Mouse (Mus musculus) stomach, postnatal 0 days (tissue): ENCODE results near the gene Igtp. TPM values are rescaled to one million over a fixed set of nuclear protein-coding genes. Genes with fewer than 3 reads are reported as not detected.
"Not testable (repeated sequence)": the region's sequence is repeated elsewhere in the genome, so short reads cannot be mapped to it uniquely, and the experiment has no call there.

ENCODE experiments used
- ATAC-seq: fragments of 200-750 bp; cut with Nextera tagmentation; 2 replicates; pipeline ENCODE4 v1.8.0; 2017; ENCODE audit not compliant: low FRiP score, low TSS enrichment
- DNase-seq: peaks from one replicate; pipeline ENCODE4 v3.0.0-alpha.2; 2016; ENCODE audit warnings: low spot score
- H3K27ac ChIP-seq: fragments of 300-500 bp; sonication (generic); replicated peaks from 2 replicates; pipeline ENCODE4 v1.5.1; 2014; ENCODE audit warnings: mild to moderate bottlenecking, control low read depth
- H3K27me3 ChIP-seq: fragments of 300-500 bp; sonication (generic); 2 replicates; pipeline ENCODE4 v1.6.1; 2014; ENCODE audit warnings: low read length; ENCODE audit not compliant: control insufficient read depth, insufficient read depth
- H3K36me3 ChIP-seq: fragments of 300-500 bp; sonication (generic); 2 replicates; pipeline ENCODE4 v1.6.1; 2014; ENCODE audit warnings: low read length, mixed read lengths; ENCODE audit not compliant: control insufficient read depth, insufficient read depth
- H3K4me1 ChIP-seq: fragments of 300-500 bp; sonication (generic); replicated peaks from 2 replicates; pipeline ENCODE4 v1.6.1; 2014; ENCODE audit warnings: antibody characterized with exemption; ENCODE audit not compliant: control insufficient read depth, insufficient read depth
- H3K4me2 ChIP-seq: fragments of 300-500 bp; sonication (generic); replicated peaks from 2 replicates; pipeline ENCODE4 v1.6.1; 2014; ENCODE audit warnings: low read depth, mild to moderate bottlenecking, control low read depth, moderate library complexity
- H3K4me3 ChIP-seq: fragments of 300-500 bp; sonication (generic); 2 replicates; pipeline ENCODE4 v1.5.1; 2014; ENCODE audit warnings: low read depth, low read length, control low read depth
- H3K9ac ChIP-seq: fragments of 300-500 bp; sonication (generic); 2 replicates; pipeline ENCODE4 v1.6.1; 2014; ENCODE audit warnings: mild to moderate bottlenecking, low read length, control low read depth, mixed read lengths
- H3K9me3 ChIP-seq: fragments of 300-500 bp; sonication (generic); 2 replicates; pipeline ENCODE4 v1.6.1; 2016; ENCODE audit warnings: low read length; ENCODE audit not compliant: control insufficient read depth
- CTCF ChIP-seq: IDR thresholded peaks from 2 replicates; pipeline ENCODE4 v1.5.1; 2016; ENCODE audit warnings: antibody characterized with exemption, low read depth, mild to moderate bottlenecking, moderate library complexity
- EP300 ChIP-seq: optimal IDR thresholded peaks from 2 replicates; pipeline ENCODE3; 2016; ENCODE audit warnings: antibody characterized with exemption
- WGBS: fragments of 180-500 bp; shearing (Covaris S2); extraction: QIAGEN DNeasy Blood & Tissue Kit; methylation state at CpG from one replicate; pipeline ENCODE4 v1.1.7; 2014; 5-methylcytosine and 5-hydroxymethylcytosine counted together
- polyA plus RNA-seq: library from polyadenylated mRNA; unstranded; fragments of >200 nt; fragmentation: Nextera tagmentation; extraction: Ambion mirVana; gene quantifications from 2 replicates; pipeline ENCODE4 v1.2.1, GENCODE M21; 2015

The Igtp gene
- polyA plus RNA-seq, 1 experiment from 2014 or later, result 4.1 TPM

DNA sequence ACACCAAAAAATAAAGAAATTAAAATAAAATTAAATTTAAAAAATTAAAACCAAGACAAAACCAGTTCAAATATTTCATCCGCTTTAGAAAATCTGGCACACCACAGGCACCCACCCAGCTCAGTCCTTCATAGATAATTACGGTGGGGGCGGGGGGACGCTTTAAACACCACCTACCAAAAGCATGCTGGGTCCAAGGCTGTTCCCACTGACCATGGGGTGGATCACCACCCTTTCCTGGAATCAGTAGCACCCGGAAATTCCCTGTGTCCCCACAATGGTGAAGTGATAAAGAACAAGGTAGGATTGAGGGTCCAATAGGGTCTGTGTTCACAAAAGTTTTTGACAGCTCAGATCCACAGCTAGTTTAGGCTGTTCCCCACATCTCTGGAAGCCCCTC lies 16.5 kb downstream of the Igtp start:
- 73% methylated on average over 5 of the region's 5 CpGs for WGBS
- no peak for ATAC-seq
- Histone ChIP-seq H3K4me1 (no peaks in the 10 kb centered on the region; the same call in 1 of the 2 replicates), H3K36me3 (no peaks in the 10 kb centered on the region; the same call in 1 of the 2 replicates), H3K4me3 (peak overlapping the region; percentile 12; the same call in 1 of the 2 replicates), H3K9me3 (no peaks in the 10 kb centered on the region), H3K9ac (no peak overlapping the region), H3K4me2 (peak overlapping the region; percentile 75), H3K27ac (0 out of 2 replicates have a peak overlapping the region, but pooled peaks have one; percentile 8), H3K27me3 (no peaks in the 10 kb centered on the region)
- DNase-seq, result no peak
- TF ChIP-seq CTCF (no peak), EP300 (no peak)

DNA sequence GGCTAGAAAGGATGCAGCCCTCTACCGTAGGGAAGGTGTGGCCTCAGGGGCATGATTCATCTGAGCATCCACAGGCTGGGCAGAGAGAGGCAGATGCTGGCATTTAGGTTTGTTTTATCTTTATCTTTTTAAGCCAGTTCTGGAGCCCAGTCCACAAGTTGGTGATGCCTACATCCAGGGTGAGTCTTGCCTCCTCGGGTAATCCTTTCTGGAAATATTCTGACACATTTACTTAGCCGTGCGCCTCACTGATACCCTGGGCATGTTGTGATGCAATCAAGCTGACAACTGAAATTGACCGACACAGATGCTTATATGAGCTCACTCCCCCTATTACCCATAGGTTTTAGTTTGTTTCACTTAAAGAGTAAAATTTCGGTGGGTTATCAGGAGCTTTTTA lies 17.5 kb downstream of the Igtp start:
- WGBS, result 67% methylated on average over 6 of the region's 6 CpGs
- ATAC-seq (no peak), DNase-seq (no peak)
- H3K9me3 ChIP-seq, result no peaks in the 10 kb centered on the region
- H3K4me2 ChIP-seq, result no peak overlapping the region
- no peaks in the 10 kb centered on the region; the same call in 1 of the 2 replicates for H3K4me1 ChIP-seq
- no peaks in the 10 kb centered on the region; the same call in 1 of the 2 replicates for H3K36me3 ChIP-seq
- no peak overlapping the region for H3K4me3 ChIP-seq
- H3K27ac ChIP-seq, result no peak overlapping the region
- H3K9ac ChIP-seq, result no peak overlapping the region
- H3K27me3 ChIP-seq, result no peaks in the 10 kb centered on the region
- no peak for TF ChIP-seq EP300
- TF ChIP-seq CTCF, result no peak

DNA sequence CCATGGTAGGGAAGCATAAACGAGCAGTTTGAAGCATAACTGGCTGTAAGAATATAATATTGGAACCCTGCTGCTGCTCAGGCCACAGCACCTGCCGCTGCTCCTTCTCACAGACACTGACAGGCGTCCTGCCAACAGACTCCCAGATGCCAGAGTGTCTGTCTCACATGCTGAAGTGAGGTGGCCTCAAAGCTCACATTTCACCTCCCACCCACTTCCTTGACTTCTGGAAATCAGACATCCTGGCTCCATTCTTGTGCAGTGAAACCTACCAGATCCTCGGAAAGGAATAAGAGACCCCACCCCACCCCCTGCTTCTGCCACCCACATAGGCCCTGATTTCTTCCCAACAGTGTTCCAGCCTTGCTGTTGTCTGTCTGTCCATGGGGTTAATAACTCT lies 24.4 kb downstream of the Igtp start:
- 39% methylated on average over 4 of the region's 4 CpGs for WGBS
- Histone ChIP-seq H3K36me3 (no peaks in the 10 kb centered on the region; the same call in 1 of the 2 replicates), H3K4me3 (no peak overlapping the region), H3K27ac (no peak overlapping the region), H3K4me1 (no peaks in the 10 kb centered on the region), H3K9ac (no peak overlapping the region), H3K4me2 (no peak overlapping the region), H3K27me3 (no peaks in the 10 kb centered on the region), H3K9me3 (no peaks in the 10 kb centered on the region)
- ATAC-seq (no peak), DNase-seq (no peak)
- no peak for TF ChIP-seq CTCF
- TF ChIP-seq EP300, result no peak

DNA sequence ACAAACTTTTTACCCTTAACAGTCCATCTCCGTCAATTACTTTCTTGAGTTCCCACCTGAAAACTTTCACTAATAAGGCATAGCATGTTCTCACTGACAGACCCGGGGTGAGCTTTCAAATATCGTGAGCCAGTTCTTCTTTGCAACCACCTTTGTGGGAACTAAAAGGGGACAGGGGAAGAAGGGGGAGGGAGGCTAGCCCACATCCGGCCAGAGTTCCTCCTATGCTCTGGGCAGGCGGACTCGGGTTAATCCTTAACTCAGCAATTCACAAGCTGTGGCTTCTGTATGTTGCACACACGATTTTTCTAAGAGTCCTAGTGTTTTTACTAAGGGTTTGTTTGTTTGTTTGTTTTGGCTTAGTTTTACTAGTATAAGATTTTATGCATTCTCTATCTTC lies 25.0 kb downstream of the Igtp start:
- ATAC-seq (no peak), DNase-seq (no peak)
- no peaks in the 10 kb centered on the region for H3K4me1 ChIP-seq
- no peak overlapping the region for H3K9ac ChIP-seq
- H3K27me3 ChIP-seq, result no peaks in the 10 kb centered on the region
- no peak overlapping the region for H3K4me2 ChIP-seq
- 33% methylated on average over 7 of the region's 7 CpGs for WGBS
- no peaks in the 10 kb centered on the region for H3K36me3 ChIP-seq
- TF ChIP-seq EP300 (no peak), CTCF (no peak)
- H3K27ac ChIP-seq, result no peak overlapping the region
- H3K4me3 ChIP-seq, result no peak overlapping the region
- no peaks in the 10 kb centered on the region for H3K9me3 ChIP-seq

DNA sequence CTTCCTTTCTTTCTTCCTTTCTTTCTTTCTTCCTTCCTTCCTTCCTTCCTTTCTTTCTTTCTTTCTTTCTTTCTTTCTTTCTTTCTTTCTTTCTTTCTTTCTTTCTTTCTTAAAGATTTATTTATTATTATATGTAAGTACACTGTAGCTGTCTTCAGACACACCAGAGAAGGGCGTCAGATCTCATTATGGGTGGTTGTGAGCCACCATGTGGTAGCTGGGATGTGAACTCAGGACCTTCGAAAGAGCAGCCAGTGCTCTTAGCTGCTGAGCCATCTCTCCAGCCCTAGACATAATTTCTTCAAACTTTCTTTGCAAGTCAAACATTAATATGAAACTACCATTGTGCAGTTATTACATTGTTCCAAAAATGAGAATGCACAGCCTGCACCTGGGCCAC lies 25.5 kb downstream of the Igtp start:
- not testable (repeated sequence) for H3K9ac ChIP-seq, H3K4me1 ChIP-seq, H3K27ac ChIP-seq, ATAC-seq, DNase-seq, H3K4me3 ChIP-seq, H3K27me3 ChIP-seq, H3K36me3 ChIP-seq, H3K4me2 ChIP-seq, H3K9me3 ChIP-seq
- 66% methylated on average over 2 of the region's 2 CpGs for WGBS

DNA sequence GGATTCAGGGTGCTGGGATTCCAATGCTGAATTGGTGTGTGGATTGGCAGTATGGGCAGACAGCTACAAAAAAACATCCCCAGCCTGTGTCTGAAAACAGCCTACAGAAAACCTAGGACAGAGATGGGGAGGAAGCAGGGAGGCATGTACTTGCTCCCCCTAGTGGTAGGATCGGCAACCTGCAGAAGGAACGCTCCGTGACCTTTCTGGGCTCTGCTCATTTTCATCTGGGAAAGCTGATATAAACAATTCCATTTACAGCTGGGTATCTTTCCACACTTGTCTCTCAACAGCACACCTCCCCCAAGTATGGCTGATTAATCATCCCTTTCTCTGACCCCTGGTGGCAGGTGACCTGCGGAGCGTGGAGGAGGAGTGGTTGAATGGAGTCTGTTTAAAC lies 26.3 kb downstream of the Igtp start:
- H3K4me3 ChIP-seq, result no peak overlapping the region
- H3K27me3 ChIP-seq, result no peaks in the 10 kb centered on the region
- no peaks in the 10 kb centered on the region for H3K9me3 ChIP-seq
- no peaks in the 10 kb centered on the region for H3K4me1 ChIP-seq
- no peak overlapping the region for H3K9ac ChIP-seq
- H3K4me2 ChIP-seq, result no peak overlapping the region
- WGBS, result 2% methylated on average over 5 of the region's 5 CpGs
- ATAC-seq, result peak; percentile 73
- no peak overlapping the region for H3K27ac ChIP-seq
- TF ChIP-seq EP300 (no peak), CTCF (peak; percentile 96)
- DNase-seq, result peak; percentile 78
- H3K36me3 ChIP-seq, result no peaks in the 10 kb centered on the region
